Mouse (Mus musculus): ENCODE data around the gene Arid5b.

- no peak for TF ChIP-seq POLR2A (IDR thresholded peaks at IDR 0.05; ENCODE audit: borderline replicate concordance, control insufficient read depth, low read depth, low read length)
- no peak for TF ChIP-seq CTCF (IDR thresholded peaks at IDR 0.05; ENCODE audit: control insufficient read depth, insufficient read depth, low read length)
These were observed 198.4 kb downstream of the Arid5b start for GRCm38 (mm10) chr10:68079910-68080670.
